ENCODE assay signal across 1 mouse cellular context in the genomic region with DNA sequence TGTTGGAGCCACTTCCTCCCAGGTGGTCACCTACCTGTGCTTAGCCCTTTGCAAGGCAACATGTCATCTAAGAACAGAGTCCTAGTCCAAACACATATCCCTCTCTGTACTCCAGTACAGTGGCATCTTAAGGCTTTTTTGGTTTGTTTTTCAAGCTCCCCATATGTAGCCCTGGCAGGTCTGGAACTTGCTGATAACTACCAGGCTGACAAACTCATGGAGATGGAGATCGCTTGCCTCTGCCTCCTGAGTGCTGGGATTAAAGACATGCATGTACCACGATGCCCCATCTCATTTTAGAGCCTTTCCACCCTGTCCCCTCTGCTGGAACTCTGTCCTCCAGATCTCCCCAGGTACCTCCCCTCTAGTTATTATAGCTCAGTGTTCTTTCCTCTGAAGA.
A peak's percentile ranks its signal among the peaks of the same experiment; 100 is the strongest.
TF ChIP-seq lines count a peak whose summit lies in the region.

No protein-coding gene starts in this region.

TF ChIP-seq in MEL, 35 proteins besides CTCF, POLR2A, EP300 and RAD21:
- TF ChIP-seq RCOR1 (IDR thresholded peaks at IDR 0.05; ENCODE audit: low read depth, low read length) (no peak), TCF12 (IDR thresholded peaks at IDR 0.05; ENCODE audit: low read depth, low read length) (peak; percentile 46; the same call in 1 of the 2 replicates), ETS1 (IDR thresholded peaks at IDR 0.05; ENCODE audit: low read depth, low read length) (0 out of 2 replicates have a peak, but pooled peaks have one; percentile 29), GABPA (IDR thresholded peaks at IDR 0.05; ENCODE audit: low read depth, low read length) (no peak), ZMIZ1 (IDR thresholded peaks at IDR 0.05; ENCODE audit: low read depth, low read length) (no peak), GATA1 (IDR thresholded peaks at IDR 0.05; ENCODE audit: low read depth, low read length) (peak; percentile 36; the same call in 1 of the 2 replicates), TAL1 (IDR thresholded peaks at IDR 0.05; ENCODE audit: low read length) (peak; percentile 75), ELF1 (IDR thresholded peaks at IDR 0.05; ENCODE audit: low read depth, low read length) (no peak), JUND (IDR thresholded peaks at IDR 0.05; ENCODE audit: low read depth, low read length) (no peak), E2F4 (IDR thresholded peaks at IDR 0.05; ENCODE audit: borderline replicate concordance, low read depth, low read length) (no peak), MXI1 (IDR thresholded peaks at IDR 0.05; ENCODE audit: low read depth, low read length) (no peak)
